Mouse (Mus musculus): ENCODE measurements at regions not wholly inside any gene's neighbourhood (a gene's known extent, or its start where the extent isn't known, plus 50 kb on each side); places are given as distances from the start of the nearest gene placed in this dataset.
A peak's percentile ranks its signal among the peaks of the same experiment; 100 is the strongest.

- H3K9ac ChIP-seq (ENCODE audit: low read depth, low read length) = no peak overlapping the region
- no peak overlapping the region for H3K4me3 ChIP-seq (ENCODE audit: low read length)
- no peaks in the 10 kb centered on the region for H3K36me3 ChIP-seq (ENCODE audit: control insufficient read depth, insufficient read depth, low read length)
- H3K4me2 ChIP-seq (ENCODE audit: low read length) = no peak overlapping the region
- no peak for ATAC-seq
- no peak overlapping the region for H3K27ac ChIP-seq (ENCODE audit: low read depth, low read length)
- no peaks in the 10 kb centered on the region for H3K27me3 ChIP-seq (replicated peaks; ENCODE audit: control insufficient read depth, insufficient read depth, low read length)
- WGBS = 46% methylated on average over 5 of the region's 5 CpGs
- H3K4me1 ChIP-seq (ENCODE audit: control insufficient read depth, insufficient read depth, low read depth, low read length) = no peaks in the 10 kb centered on the region; the same call in 1 of the 2 replicates
- H3K9me3 ChIP-seq (ENCODE audit: control insufficient read depth, low read length) = no peaks in the 10 kb centered on the region
These were observed 653.3 kb upstream of the Tbl1xr1 start for GRCm38 (mm10) chr3:21423139-21423538.

DNA sequence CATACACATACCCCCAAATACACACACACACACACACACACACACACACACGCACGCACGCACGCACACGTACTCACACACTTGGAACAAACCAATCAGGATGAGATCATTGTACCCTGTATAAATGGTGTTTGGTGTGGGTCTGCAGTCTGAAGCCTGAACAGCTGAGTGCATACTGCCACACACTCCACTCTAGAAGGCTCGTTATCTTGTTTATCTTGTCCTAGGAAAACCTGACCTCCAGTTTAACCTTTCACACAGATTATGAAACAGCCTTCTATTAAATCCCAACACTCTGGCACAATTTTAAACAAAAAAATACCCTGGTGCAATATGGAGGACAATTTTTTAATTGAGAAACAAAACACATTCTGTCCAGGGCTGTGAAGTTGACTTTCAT is 649.9 kb upstream of the Tbl1xr1 start:
- Histone ChIP-seq H3K9me3 (ENCODE audit: control insufficient read depth, low read length) (no peaks in the 10 kb centered on the region), H3K4me2 (ENCODE audit: low read length) (no peak overlapping the region), H3K36me3 (ENCODE audit: control insufficient read depth, insufficient read depth, low read length) (no peaks in the 10 kb centered on the region), H3K4me1 (ENCODE audit: control insufficient read depth, insufficient read depth, low read depth, low read length) (no peaks in the 10 kb centered on the region; the same call in 1 of the 2 replicates), H3K27me3 (replicated peaks; ENCODE audit: control insufficient read depth, insufficient read depth, low read length) (no peaks in the 10 kb centered on the region), H3K9ac (ENCODE audit: low read depth, low read length) (no peak overlapping the region), H3K4me3 (ENCODE audit: low read length) (no peak overlapping the region), H3K27ac (ENCODE audit: low read depth, low read length) (no peak overlapping the region)
- 88% methylated on average over 6 of the region's 6 CpGs for WGBS
- no peak for ATAC-seq

DNA sequence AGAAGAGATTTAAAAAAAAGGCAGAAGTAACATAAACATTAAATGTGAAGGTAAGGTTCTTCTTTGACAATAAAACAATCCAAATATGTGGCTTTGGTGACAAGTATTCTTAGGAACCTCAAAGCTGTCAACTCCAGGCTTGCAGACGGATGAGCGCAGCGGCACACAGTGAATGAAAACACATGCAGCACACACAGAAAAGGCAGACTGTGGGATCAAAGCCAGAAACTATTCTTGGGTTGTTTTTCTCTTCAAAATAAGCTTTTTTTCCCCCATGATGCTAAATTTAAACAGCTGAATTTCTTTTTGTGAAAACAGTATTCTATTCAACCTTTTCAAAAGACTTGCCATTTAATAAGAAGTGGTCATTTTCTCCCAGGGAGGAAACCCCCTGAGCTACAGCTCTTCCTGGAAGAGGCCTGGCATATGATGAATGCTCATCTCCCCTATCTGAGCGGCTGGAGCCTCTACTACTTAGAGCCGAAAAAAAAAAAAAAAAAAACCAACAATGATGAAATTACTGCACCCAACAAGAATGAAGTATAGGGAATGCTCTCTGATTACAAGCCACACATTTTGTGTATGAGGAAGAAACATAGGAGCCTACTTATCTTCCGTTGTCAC is 648.9 kb upstream of the Tbl1xr1 start:
- Histone ChIP-seq H3K9ac (ENCODE audit: low read depth, low read length) (no peak overlapping the region), H3K4me2 (ENCODE audit: low read length) (no peak overlapping the region), H3K27ac (ENCODE audit: low read depth, low read length) (no peak overlapping the region), H3K4me1 (ENCODE audit: control insufficient read depth, insufficient read depth, low read depth, low read length) (no peaks in the 10 kb centered on the region; the same call in 1 of the 2 replicates), H3K9me3 (ENCODE audit: control insufficient read depth, low read length) (no peaks in the 10 kb centered on the region), H3K4me3 (ENCODE audit: low read length) (no peak overlapping the region), H3K36me3 (ENCODE audit: control insufficient read depth, insufficient read depth, low read length) (no peaks in the 10 kb centered on the region), H3K27me3 (replicated peaks; ENCODE audit: control insufficient read depth, insufficient read depth, low read length) (no peaks in the 10 kb centered on the region)
- WGBS = 48% methylated on average over 6 of the region's 6 CpGs
- ATAC-seq = no peak; the same call in 1 of the 2 replicates

DNA sequence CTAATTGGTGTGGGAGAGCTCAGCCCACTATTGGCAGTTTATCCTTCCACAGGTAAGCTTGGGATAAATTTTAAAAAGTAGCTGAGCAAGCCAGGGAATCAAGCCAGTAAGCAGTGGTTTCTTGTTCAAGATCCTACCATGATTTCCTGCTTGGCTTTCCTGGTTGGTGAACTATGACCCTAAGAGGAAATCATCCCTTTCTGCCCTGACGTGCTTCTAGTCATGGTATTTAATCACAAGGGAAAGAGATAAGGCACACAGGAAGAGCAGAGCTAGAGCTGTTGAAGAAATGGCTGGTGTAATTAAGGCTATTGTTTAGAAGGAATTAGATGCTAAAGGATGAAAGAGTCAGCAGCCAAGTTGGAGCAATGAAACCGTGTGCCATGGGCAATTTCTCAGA is 648.3 kb upstream of the Tbl1xr1 start:
- 45% methylated on average over 2 of the region's 2 CpGs for WGBS
- Histone ChIP-seq H3K36me3 (ENCODE audit: control insufficient read depth, insufficient read depth, low read length) (no peaks in the 10 kb centered on the region), H3K4me1 (ENCODE audit: control insufficient read depth, insufficient read depth, low read depth, low read length) (no peaks in the 10 kb centered on the region; the same call in 1 of the 2 replicates), H3K27me3 (replicated peaks; ENCODE audit: control insufficient read depth, insufficient read depth, low read length) (no peaks in the 10 kb centered on the region), H3K9ac (ENCODE audit: low read depth, low read length) (no peak overlapping the region), H3K9me3 (ENCODE audit: control insufficient read depth, low read length) (no peaks in the 10 kb centered on the region), H3K4me3 (ENCODE audit: low read length) (no peak overlapping the region), H3K27ac (ENCODE audit: low read depth, low read length) (no peak overlapping the region), H3K4me2 (ENCODE audit: low read length) (no peak overlapping the region)
- no peak; the same call in 1 of the 2 replicates for ATAC-seq

- no peak overlapping the region for H3K27ac ChIP-seq (ENCODE audit: low read depth, low read length)
- no peak overlapping the region for H3K4me2 ChIP-seq (ENCODE audit: low read length)
- H3K4me1 ChIP-seq (ENCODE audit: control insufficient read depth, insufficient read depth, low read depth, low read length) = no peaks in the 10 kb centered on the region
- 67% methylated on average over 4 of the region's 4 CpGs for WGBS
- H3K9me3 ChIP-seq (ENCODE audit: control insufficient read depth, low read length) = no peaks in the 10 kb centered on the region
- H3K4me3 ChIP-seq (ENCODE audit: low read length) = no peak overlapping the region
- no peak for ATAC-seq
- H3K27me3 ChIP-seq (replicated peaks; ENCODE audit: control insufficient read depth, insufficient read depth, low read length) = no peaks in the 10 kb centered on the region
- H3K9ac ChIP-seq (ENCODE audit: low read depth, low read length) = no peak overlapping the region
- no peaks in the 10 kb centered on the region for H3K36me3 ChIP-seq (ENCODE audit: control insufficient read depth, insufficient read depth, low read length)
These were observed 612.2 kb upstream of the Tbl1xr1 start for GRCm38 (mm10) chr3:21464245-21464644.

- Histone ChIP-seq H3K9me3 (ENCODE audit: control insufficient read depth, low read length) (no peaks in the 10 kb centered on the region), H3K27ac (ENCODE audit: low read depth, low read length) (no peak overlapping the region), H3K27me3 (replicated peaks; ENCODE audit: control insufficient read depth, insufficient read depth, low read length) (no peaks in the 10 kb centered on the region), H3K9ac (ENCODE audit: low read depth, low read length) (no peak overlapping the region), H3K4me1 (ENCODE audit: control insufficient read depth, insufficient read depth, low read depth, low read length) (no peaks in the 10 kb centered on the region), H3K4me3 (ENCODE audit: low read length) (no peak overlapping the region), H3K4me2 (ENCODE audit: low read length) (no peak overlapping the region), H3K36me3 (ENCODE audit: control insufficient read depth, insufficient read depth, low read length) (no peaks in the 10 kb centered on the region)
- ATAC-seq = peak; percentile 48
- 30% methylated on average over 7 of the region's 7 CpGs for WGBS
These were observed 610.3 kb upstream of the Tbl1xr1 start for GRCm38 (mm10) chr3:21466113-21466645.

- Histone ChIP-seq H3K4me3 (ENCODE audit: low read length) (no peak overlapping the region), H3K9ac (ENCODE audit: low read depth, low read length) (no peak overlapping the region), H3K27ac (ENCODE audit: low read depth, low read length) (no peak overlapping the region), H3K9me3 (ENCODE audit: control insufficient read depth, low read length) (no peaks in the 10 kb centered on the region), H3K4me2 (ENCODE audit: low read length) (no peak overlapping the region), H3K27me3 (replicated peaks; ENCODE audit: control insufficient read depth, insufficient read depth, low read length) (no peaks in the 10 kb centered on the region), H3K4me1 (ENCODE audit: control insufficient read depth, insufficient read depth, low read depth, low read length) (peaks cover 3% of the 10 kb centered on the region; the same call in 1 of the 2 replicates), H3K36me3 (ENCODE audit: control insufficient read depth, insufficient read depth, low read length) (no peaks in the 10 kb centered on the region)
- 81% methylated on average over 4 of the region's 4 CpGs for WGBS
- ATAC-seq = no peak
These were observed 599.1 kb upstream of the Tbl1xr1 start for GRCm38 (mm10) chr3:21477366-21477765.

DNA sequence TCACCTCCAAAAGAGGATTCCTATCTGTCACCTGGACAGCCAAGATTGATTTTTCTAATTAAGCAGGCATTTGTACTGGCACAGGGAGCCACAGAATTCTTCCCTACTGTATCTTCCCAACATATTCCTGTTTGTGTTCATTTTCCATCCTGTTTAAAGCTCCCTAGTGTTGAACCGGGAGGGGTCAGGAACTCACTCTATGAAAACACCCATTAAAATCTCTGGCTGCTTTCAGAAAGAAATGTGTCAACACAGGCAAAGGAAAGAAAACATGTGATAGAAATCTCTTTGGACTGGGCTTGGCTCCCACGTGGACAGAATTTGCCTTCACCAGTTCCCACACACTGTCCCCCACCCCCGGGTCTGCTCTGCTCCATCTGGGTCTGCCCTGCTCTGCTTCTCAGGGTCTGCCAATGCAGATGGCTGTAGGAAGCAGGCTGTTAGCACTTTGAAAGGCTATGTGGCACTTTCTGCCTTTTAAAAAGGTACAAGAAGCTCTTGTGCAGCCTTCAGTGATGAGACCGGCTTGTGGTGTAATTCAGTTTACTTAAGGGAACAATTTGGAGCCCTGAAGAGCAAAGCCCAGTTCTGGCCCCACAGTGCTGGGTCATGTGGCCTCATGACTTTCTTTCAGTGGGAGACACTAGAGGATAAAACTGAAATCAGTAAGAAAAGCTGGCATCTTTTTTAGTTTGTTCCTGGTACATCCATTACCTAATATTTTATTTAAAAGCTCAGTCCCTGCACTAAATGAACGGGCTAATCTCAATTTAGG is 597.2 kb upstream of the Tbl1xr1 start:
- no peaks in the 10 kb centered on the region for H3K36me3 ChIP-seq (ENCODE audit: control insufficient read depth, insufficient read depth, low read length)
- H3K4me1 ChIP-seq (ENCODE audit: control insufficient read depth, insufficient read depth, low read depth, low read length) = peaks cover 3% of the 10 kb centered on the region; the same call in 1 of the 2 replicates
- no peak overlapping the region for H3K9ac ChIP-seq (ENCODE audit: low read depth, low read length)
- no peak overlapping the region for H3K27ac ChIP-seq (ENCODE audit: low read depth, low read length)
- 38% methylated on average over 5 of the region's 5 CpGs for WGBS
- H3K27me3 ChIP-seq (replicated peaks; ENCODE audit: control insufficient read depth, insufficient read depth, low read length) = no peaks in the 10 kb centered on the region
- ATAC-seq = peak; percentile 92
- H3K9me3 ChIP-seq (ENCODE audit: control insufficient read depth, low read length) = no peaks in the 10 kb centered on the region
- H3K4me2 ChIP-seq (ENCODE audit: low read length) = no peak overlapping the region
- H3K4me3 ChIP-seq (ENCODE audit: low read length) = no peak overlapping the region

DNA sequence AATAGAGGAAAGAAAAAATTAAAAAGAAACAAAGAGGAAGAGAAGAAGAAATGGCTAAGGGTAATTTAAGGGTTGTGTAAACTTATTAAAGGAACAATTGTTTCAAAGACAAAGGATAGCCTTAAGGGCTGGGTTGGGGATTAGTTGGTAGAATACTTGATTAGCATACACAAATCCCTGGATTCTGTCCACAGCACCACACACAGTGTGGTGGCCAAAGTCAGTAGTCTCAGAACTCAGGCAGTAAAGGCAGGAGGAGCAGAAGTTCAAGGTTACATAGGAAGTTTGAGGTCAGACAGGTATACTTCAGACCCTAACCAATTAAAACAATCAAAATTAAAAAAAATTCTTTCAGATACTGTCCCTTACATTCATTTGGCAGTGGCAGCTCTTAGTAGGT is 596.6 kb upstream of the Tbl1xr1 start:
- H3K27ac ChIP-seq (ENCODE audit: low read depth, low read length) = no peak overlapping the region
- no peak overlapping the region for H3K9ac ChIP-seq (ENCODE audit: low read depth, low read length)
- no peak overlapping the region for H3K4me3 ChIP-seq (ENCODE audit: low read length)
- no peak for ATAC-seq
- H3K4me1 ChIP-seq (ENCODE audit: control insufficient read depth, insufficient read depth, low read depth, low read length) = peaks cover 3% of the 10 kb centered on the region; the same call in 1 of the 2 replicates
- H3K4me2 ChIP-seq (ENCODE audit: low read length) = no peak overlapping the region
- no peaks in the 10 kb centered on the region for H3K36me3 ChIP-seq (ENCODE audit: control insufficient read depth, insufficient read depth, low read length)
- H3K9me3 ChIP-seq (ENCODE audit: control insufficient read depth, low read length) = no peaks in the 10 kb centered on the region
- no peaks in the 10 kb centered on the region for H3K27me3 ChIP-seq (replicated peaks; ENCODE audit: control insufficient read depth, insufficient read depth, low read length)
